Mouse (Mus musculus): ENCODE results near the gene Catsper4. TPM values are rescaled to one million over a fixed set of nuclear protein-coding genes. Genes with fewer than 3 reads are reported as not detected.

Catsper4 gene
- polyA plus RNA-seq, 1 experiment from 2014 or later, result not detected

Other genes with a start within 250 kb of the Catsper4 start
- 42.3 and 48.9 TPM in 2 replicates for gene Dhdds, start 226.5 kb downstream of the Catsper4 start, polyA plus RNA-seq (2014; fragmentation: Nextera tagmentation; extraction: Ambion mirVana)
- gene Lin28a, start 208.5 kb downstream of the Catsper4 start, polyA plus RNA-seq (2014; fragmentation: Nextera tagmentation; extraction: Ambion mirVana), result not detected in 2 replicates
- not detected in 2 replicates for gene Zfp683, start 173.5 kb downstream of the Catsper4 start, polyA plus RNA-seq (2014; fragmentation: Nextera tagmentation; extraction: Ambion mirVana)
- gene Crybg2, start 166.6 kb downstream of the Catsper4 start, polyA plus RNA-seq (2014; fragmentation: Nextera tagmentation; extraction: Ambion mirVana), result 5.6 and 6.5 TPM in 2 replicates
- gene Cd52, start 132.3 kb downstream of the Catsper4 start, polyA plus RNA-seq (2014; fragmentation: Nextera tagmentation; extraction: Ambion mirVana), result 15.6 and 19.3 TPM in 2 replicates
- gene Ubxn11, start 124.8 kb downstream of the Catsper4 start, polyA plus RNA-seq (2014; fragmentation: Nextera tagmentation; extraction: Ambion mirVana), result 9.7 and 10.2 TPM in 2 replicates
- gene Sh3bgrl3, start 98.6 kb downstream of the Catsper4 start, polyA plus RNA-seq (2014; fragmentation: Nextera tagmentation; extraction: Ambion mirVana), result 445 and 477 TPM in 2 replicates
- 40.2 and 46.2 TPM in 2 replicates for gene Cep85, start 40.3 kb downstream of the Catsper4 start, polyA plus RNA-seq (2014; fragmentation: Nextera tagmentation; extraction: Ambion mirVana)
- gene Gm7534, start 24.4 kb downstream of the Catsper4 start, polyA plus RNA-seq (2014; fragmentation: Nextera tagmentation; extraction: Ambion mirVana), result 0.35 TPM in 1 of 2 replicates, not detected in the other
- 2.4 and 2.6 TPM in 2 replicates for gene Cnksr1, start 11.0 kb upstream of the Catsper4 start, polyA plus RNA-seq (2014; fragmentation: Nextera tagmentation; extraction: Ambion mirVana)
- 0.29 and 0.67 TPM in 2 replicates for gene E130218I03Rik, start 16.3 kb upstream of the Catsper4 start, polyA plus RNA-seq (2014; fragmentation: Nextera tagmentation; extraction: Ambion mirVana)
- gene Zfp593, start 18.2 kb upstream of the Catsper4 start, polyA plus RNA-seq (2014; fragmentation: Nextera tagmentation; extraction: Ambion mirVana), result 13.7 and 15.7 TPM in 2 replicates
- 0.28 TPM in 1 of 2 replicates, not detected in the other for gene Gm30191, start 19.6 kb upstream of the Catsper4 start, polyA plus RNA-seq (2014; fragmentation: Nextera tagmentation; extraction: Ambion mirVana)
- gene Grrp1, start 26.7 kb upstream of the Catsper4 start, polyA plus RNA-seq (2014; fragmentation: Nextera tagmentation; extraction: Ambion mirVana), result 6.8 and 7.4 TPM in 2 replicates
- gene Pdik1l, start 60.5 kb upstream of the Catsper4 start, polyA plus RNA-seq (2014; fragmentation: Nextera tagmentation; extraction: Ambion mirVana), result 18.5 and 19.6 TPM in 2 replicates
- 2.0 and 2.5 TPM in 2 replicates for gene Trim63, start 87.7 kb upstream of the Catsper4 start, polyA plus RNA-seq (2014; fragmentation: Nextera tagmentation; extraction: Ambion mirVana)
- gene Slc30a2, start 115.8 kb upstream of the Catsper4 start, polyA plus RNA-seq (2014; fragmentation: Nextera tagmentation; extraction: Ambion mirVana), result 0.13 and 0.42 TPM in 2 replicates
- 3.1 and 3.6 TPM in 2 replicates for gene Extl1, start 156.5 kb upstream of the Catsper4 start, polyA plus RNA-seq (2014; fragmentation: Nextera tagmentation; extraction: Ambion mirVana)
- gene Pafah2, start 168.9 kb upstream of the Catsper4 start, polyA plus RNA-seq (2014; fragmentation: Nextera tagmentation; extraction: Ambion mirVana), result 11.8 and 12.5 TPM in 2 replicates
- gene Stmn1, start 240.9 kb upstream of the Catsper4 start, polyA plus RNA-seq (2014; fragmentation: Nextera tagmentation; extraction: Ambion mirVana), result 1,154 and 1,326 TPM in 2 replicates

All from embryonic facial prominence, embryonic 14.5 days (tissue).